Mouse (Mus musculus): ENCODE results near the gene Usp12.

GRCm38 (mm10) chr5:146692361-146692975 is 102.3 kb downstream of the Usp12 start:
- TF ChIP-seq CTCF (IDR thresholded peaks at IDR 0.05; ENCODE audit: borderline replicate concordance, insufficient read depth, low read depth, low read length) (no peak), POLR2A (IDR thresholded peaks at IDR 0.05; ENCODE audit: borderline replicate concordance, insufficient read depth, low read length) (no peak)
